8 mouse cellular contexts compared by ENCODE assay signal in genomic region chr12:24831964-24832427, GRCm38 (mm10). TPM values are rescaled to one million over a fixed set of nuclear protein-coding genes. Genes with fewer than 3 reads are reported as not detected.
A peak's percentile ranks its signal among the peaks of the same experiment; 100 is the strongest.
DNase-seq lines count a peak whose midpoint lies in the region; ATAC-seq and TF ChIP-seq lines count a peak whose summit lies in the region.

No protein-coding gene starts in this region.

- peak overlapping the region; percentile 90 for H3K9ac ChIP-seq in embryonic facial prominence, embryonic 11.5 days (replicated peaks; ENCODE audit: low read length)
- peak overlapping the region; percentile 90 for H3K9ac ChIP-seq in hindbrain, embryonic 15.5 days
- H3K9ac ChIP-seq in midbrain, embryonic 11.5 days (ENCODE audit: low read length), result peak overlapping the region; percentile 91

- H3K4me2 ChIP-seq in embryonic facial prominence, embryonic 11.5 days (ENCODE audit: low read depth, low read length), result peak overlapping the region; percentile 79
- H3K4me2 ChIP-seq in hindbrain, embryonic 15.5 days, result peak overlapping the region; percentile 67
- H3K4me2 ChIP-seq in midbrain, embryonic 11.5 days, result peak overlapping the region; percentile 69

- peaks cover 5% of the 10 kb centered on the region; the same call in 1 of the 2 replicates for H3K4me1 ChIP-seq in lung, adult 2 months (ENCODE audit: control insufficient read depth, insufficient read depth, low read length)
- no peaks in the 10 kb centered on the region; the same call in 1 of the 2 replicates for H3K4me1 ChIP-seq in embryonic facial prominence, embryonic 11.5 days (ENCODE audit: control insufficient read depth, insufficient read depth, low read length)
- H3K4me1 ChIP-seq in hindbrain, embryonic 15.5 days (replicated peaks), result peaks cover 36% of the 10 kb centered on the region
- peaks cover 15% of the 10 kb centered on the region for H3K4me1 ChIP-seq in midbrain, embryonic 11.5 days (ENCODE audit: control insufficient read depth, insufficient read depth, low read length)

- no peak for ATAC-seq in embryonic facial prominence, embryonic 11.5 days (replicated peaks; ENCODE audit: insufficient number of reproducible peaks, low FRiP score, low TSS enrichment, low read depth)
- ATAC-seq in hindbrain, embryonic 15.5 days (ENCODE audit: low FRiP score, low read depth), result no peak
- ATAC-seq in midbrain, embryonic 11.5 days (ENCODE audit: low FRiP score), result no peak
- no peak for ATAC-seq in activated CD4-positive, CD25-positive, alpha-beta regulatory T cell, adult 4 months

- H3K27me3 ChIP-seq in embryonic facial prominence, embryonic 11.5 days (ENCODE audit: control insufficient read depth, insufficient read depth, low read length), result no peaks in the 10 kb centered on the region
- no peaks in the 10 kb centered on the region for H3K27me3 ChIP-seq in hindbrain, embryonic 15.5 days
- no peaks in the 10 kb centered on the region for H3K27me3 ChIP-seq in midbrain, embryonic 11.5 days (ENCODE audit: control insufficient read depth, insufficient read depth, low read length)

- TF ChIP-seq POLR2A in lung, adult 2 months (IDR thresholded peaks at IDR 0.05; ENCODE audit: borderline replicate concordance, extremely low read depth, low read depth, low read length), result no peak

- WGBS in lung, adult 2 months, result 1% methylated on average over 32 of the region's 32 CpGs
- under 1% methylated on average over 32 of the region's 32 CpGs for WGBS in embryonic facial prominence, embryonic 11.5 days
- WGBS in hindbrain, embryonic 15.5 days, result under 1% methylated on average over 31 of the region's 32 CpGs
- under 1% methylated on average over 32 of the region's 32 CpGs for WGBS in midbrain, embryonic 11.5 days

- TF ChIP-seq CTCF in lung, adult 2 months (IDR thresholded peaks at IDR 0.05; ENCODE audit: insufficient read depth, low read length), result no peak

- H3K36me3 ChIP-seq in embryonic facial prominence, embryonic 11.5 days (replicated peaks; ENCODE audit: control insufficient read depth, insufficient read depth, low read depth, low read length), result no peaks in the 10 kb centered on the region
- H3K36me3 ChIP-seq in hindbrain, embryonic 15.5 days, result no peaks in the 10 kb centered on the region
- H3K36me3 ChIP-seq in midbrain, embryonic 11.5 days (ENCODE audit: control insufficient read depth, insufficient read depth, low read length), result no peaks in the 10 kb centered on the region

- peak overlapping the region; percentile 78 for H3K4me3 ChIP-seq in lung, adult 2 months (replicated peaks; ENCODE audit: extremely low read depth, low read depth, low read length)
- H3K4me3 ChIP-seq in embryonic facial prominence, embryonic 11.5 days (ENCODE audit: low read depth, low read length), result peak overlapping the region; percentile 93
- H3K4me3 ChIP-seq in hindbrain, embryonic 15.5 days, result peak overlapping the region; percentile 96
- H3K4me3 ChIP-seq in midbrain, embryonic 11.5 days (ENCODE audit: low read depth, low read length), result peak overlapping the region; percentile 89

- peak; percentile 30 to 40 for DNase-seq in adrenal gland, adult 18-20 months (ENCODE audit: low spot score in 2 of 2)
- DNase-seq in adrenal gland, adult 8-10 months, result no peak
- peak; percentile 14 for DNase-seq in lung, adult 2 months
- DNase-seq in lung, postnatal 36 days, result no peak
- DNase-seq in embryonic facial prominence, embryonic 11.5 days (ENCODE audit: low spot score), result peak; percentile 29
- DNase-seq in midbrain, embryonic 11.5 days (ENCODE audit: low spot score, missing footprints), result peak; percentile 94

- H3K9me3 ChIP-seq in embryonic facial prominence, embryonic 11.5 days (replicated peaks; ENCODE audit: control insufficient read depth, low read length), result no peaks in the 10 kb centered on the region
- H3K9me3 ChIP-seq in hindbrain, embryonic 15.5 days, result no peaks in the 10 kb centered on the region
- H3K9me3 ChIP-seq in midbrain, embryonic 11.5 days (ENCODE audit: control insufficient read depth, low read length), result no peaks in the 10 kb centered on the region

- H3K27ac ChIP-seq in embryonic facial prominence, embryonic 11.5 days (replicated peaks; ENCODE audit: low read depth, low read length), result peak overlapping the region; percentile 86
- H3K27ac ChIP-seq in hindbrain, embryonic 15.5 days (replicated peaks), result peak overlapping the region; percentile 96
- H3K27ac ChIP-seq in midbrain, embryonic 11.5 days (ENCODE audit: low read depth, low read length), result peak overlapping the region; percentile 92

RNA-seq across cellular contexts. Expression of gene Mboat2, which starts 1.3 kb away (rescaled TPM):
- total RNA-seq in adrenal gland, adult 18-20 months (2021), result 10 to 100 TPM; 16.9 to 22.8 TPM
- total RNA-seq in adrenal gland, adult 8-10 months (2022), result 10 to 100 TPM; 16.1 to 38.7 (median 28.7) TPM
- 3.0 and 4.0 TPM in 2 replicates for polyA plus RNA-seq in lung, adult 2 months (2012; rRNA removed)
- polyA plus RNA-seq in embryonic facial prominence, embryonic 11.5 days (2014; fragmentation: Nextera tagmentation; extraction: Ambion mirVana), result 53.0 and 58.2 TPM in 2 replicates
- 65.5 and 66.9 TPM in 2 replicates for polyA plus RNA-seq in hindbrain, embryonic 15.5 days (2015; fragmentation: Nextera tagmentation; extraction: Ambion mirVana)
- polyA plus RNA-seq in midbrain, embryonic 11.5 days (2014; fragmentation: Nextera tagmentation; extraction: Ambion mirVana), result 58.3 and 66.9 TPM in 2 replicates
- polyA plus RNA-seq in activated CD4-positive, CD25-positive, alpha-beta regulatory T cell, adult 4 months (2017; shearing (Covaris generic)), result under 1 TPM in 1 of 2 experiments, not detected in 1; 0.27 TPM

Comparison
In these comparisons a context has a peak if more than half of its experiments do, and no peak if none do; other contexts are left out.
1. DNase-seq: peak in adrenal gland, adult 18-20 months (2 of 2), lung, adult 2 months (single experiment), embryonic facial prominence, embryonic 11.5 days (single experiment) and midbrain, embryonic 11.5 days (single experiment); none in adrenal gland, adult 8-10 months (single experiment) and lung, postnatal 36 days (single experiment).
2. RNA of gene Mboat2, which starts 1.3 kb away (polyA plus RNA-seq): 65.5 to 66.9 TPM in hindbrain, embryonic 15.5 days, 58.3 to 66.9 TPM in midbrain, embryonic 11.5 days and 53.0 to 58.2 TPM in embryonic facial prominence, embryonic 11.5 days; 3.0 to 4.0 TPM in lung, adult 2 months and 0.27 TPM in activated CD4-positive, CD25-positive, alpha-beta regulatory T cell, adult 4 months; every median in the first group is over 10 times any median in the second.
3. Peak in every context shown above with its lines, with median percentiles within 50 percentile points of each other: H3K4me3 ChIP-seq, H3K27ac ChIP-seq, H3K4me2 ChIP-seq and H3K9ac ChIP-seq.